Mouse (Mus musculus) inflammation-experienced regulatory T-cells, adult 6 months (primary cell): Measurements from ENCODE around the gene Fam219b. TPM values are rescaled to one million over a fixed set of nuclear protein-coding genes. Genes with fewer than 3 reads are reported as not detected.

Experiments used
- ATAC-seq: one replicate; pipeline ENCODE4 v1.8.0; 2017
- polyA plus RNA-seq, 3 experiments: library from polyadenylated mRNA; unstranded; fragments of 100-300 nt; shearing (Covaris generic); gene quantifications; one replicate each; pipeline ENCODE4 v1.2.1; 2017

The Fam219b gene
- polyA plus RNA-seq, 3 experiments from 2014 or later: 19.6 to 40.2 (median 32.7) TPM

DNA sequence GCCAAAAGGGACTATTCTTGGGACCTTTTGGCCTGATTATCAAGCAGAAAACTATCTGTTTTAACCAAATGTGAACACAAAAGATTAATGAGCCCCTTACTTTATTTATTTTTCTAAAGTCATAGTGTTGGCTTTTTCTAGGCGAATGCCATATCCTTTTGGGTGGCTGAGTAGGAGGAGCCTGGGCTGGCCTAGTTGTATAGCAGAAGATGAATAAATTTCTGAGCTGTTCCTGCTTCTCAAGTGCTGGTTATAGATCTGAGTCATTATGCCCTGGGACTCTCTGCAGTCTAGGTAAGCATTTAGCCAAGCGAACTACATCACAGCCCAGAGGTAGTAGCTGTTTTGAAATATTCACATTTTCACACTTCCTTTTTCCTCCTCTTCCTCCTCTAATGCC is 11.8 kb upstream of the Fam219b start:
- no peak for ATAC-seq

DNA sequence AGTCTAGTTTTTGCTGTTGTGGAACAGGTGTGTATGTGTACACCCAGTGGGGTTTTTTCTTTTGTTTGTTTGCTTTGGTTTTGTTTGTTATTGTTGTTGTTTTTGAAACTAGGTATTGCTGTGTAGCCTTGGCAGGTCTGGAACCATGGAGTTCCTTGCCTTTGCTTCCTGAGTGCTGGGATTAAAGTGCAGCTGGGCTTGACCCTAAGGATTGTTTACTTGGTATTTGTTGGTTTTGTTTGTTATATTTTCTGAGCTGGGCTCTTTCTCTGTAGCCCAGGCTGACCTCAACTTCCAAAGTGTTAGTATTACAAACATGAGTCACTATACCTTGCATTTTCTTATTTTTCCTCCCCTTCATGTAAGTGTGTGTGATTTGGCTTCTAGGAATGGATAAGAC is 10.9 kb upstream of the Fam219b start:
- no peak for ATAC-seq

DNA sequence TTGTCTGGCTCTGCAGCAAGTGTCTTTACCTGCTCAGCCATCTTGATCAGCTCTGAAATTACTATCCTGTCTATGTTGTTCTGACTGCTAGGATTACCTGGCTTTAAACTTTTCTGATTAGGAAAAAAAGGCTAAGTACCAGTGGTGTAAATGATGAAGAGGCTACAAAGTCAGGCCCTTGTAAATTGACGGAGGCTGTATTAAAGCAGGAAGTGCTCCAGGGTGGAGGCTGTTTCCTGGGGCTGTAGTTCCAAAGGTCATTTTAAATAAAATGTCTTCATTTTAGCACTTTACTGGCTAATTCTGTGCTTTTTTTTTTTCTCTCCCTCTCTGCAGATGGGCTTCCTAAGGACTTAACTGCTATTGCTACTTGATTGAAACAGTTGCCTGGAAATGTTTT is 5.4 kb upstream of the Fam219b start:
- no peak for ATAC-seq

DNA sequence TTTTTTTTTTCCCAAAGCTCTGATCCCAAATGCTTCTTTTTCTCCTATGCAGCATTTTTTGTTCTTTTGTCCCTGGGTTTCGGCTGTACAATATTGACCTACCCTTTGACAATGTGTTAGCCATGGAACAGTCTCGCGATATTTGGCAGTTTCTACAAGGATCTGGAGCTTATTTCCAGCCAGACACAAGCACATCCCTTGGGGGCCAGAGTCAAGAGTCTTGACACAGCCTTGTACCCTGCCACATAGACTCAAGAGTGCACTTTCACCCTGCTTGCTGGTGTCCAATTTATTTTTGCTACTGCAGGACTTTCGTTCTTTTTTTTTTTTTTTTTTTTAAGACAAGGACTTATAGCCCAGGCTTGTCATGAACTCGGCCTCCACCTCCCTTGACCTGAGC is 966 bp upstream of the Fam219b start:
- ATAC-seq: no peak

DNA sequence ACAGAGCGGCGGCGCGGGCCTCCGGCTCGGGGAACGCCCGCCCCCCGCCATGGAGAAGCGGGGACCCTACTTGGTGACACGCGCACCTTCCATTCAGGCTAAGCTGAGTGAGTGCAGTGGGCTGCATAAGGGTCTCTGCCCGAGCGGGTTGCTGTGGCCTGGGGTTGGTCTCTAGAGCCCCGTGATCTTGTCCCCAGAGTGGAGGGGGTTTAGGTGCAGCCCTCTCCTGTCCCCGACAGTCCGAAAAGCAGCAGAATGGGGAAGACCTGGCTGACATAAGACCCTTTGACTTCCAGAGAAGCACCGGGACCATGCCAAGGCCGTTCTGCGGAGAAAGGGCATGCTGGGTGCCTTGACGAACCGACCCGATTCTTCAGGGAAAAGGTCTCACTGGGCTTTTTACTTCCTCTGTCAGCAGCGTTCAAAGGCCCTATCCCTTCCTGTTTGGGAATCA is 427 bp downstream of the Fam219b start:
- no peak for ATAC-seq

DNA sequence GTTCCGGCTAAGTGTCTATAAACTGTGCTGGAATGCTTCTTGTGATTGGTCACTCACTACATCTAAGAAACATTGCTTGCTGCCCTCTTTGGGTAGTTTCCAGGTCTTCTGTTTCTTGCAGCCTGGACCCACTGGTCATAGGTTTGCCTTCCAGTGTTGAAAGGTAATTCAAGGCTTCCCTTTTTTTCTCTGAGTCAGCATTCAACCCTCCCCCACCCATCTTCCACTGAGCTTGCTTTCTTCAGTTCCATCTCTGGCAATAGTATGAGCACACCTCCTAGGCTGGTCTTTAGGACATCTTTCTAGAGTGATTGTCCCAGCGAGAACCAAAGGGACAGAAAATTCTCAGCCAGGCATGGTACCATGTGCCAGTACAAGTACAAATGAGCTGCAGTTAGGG is 2.2 kb downstream of the Fam219b start:
- ATAC-seq: no peak

DNA sequence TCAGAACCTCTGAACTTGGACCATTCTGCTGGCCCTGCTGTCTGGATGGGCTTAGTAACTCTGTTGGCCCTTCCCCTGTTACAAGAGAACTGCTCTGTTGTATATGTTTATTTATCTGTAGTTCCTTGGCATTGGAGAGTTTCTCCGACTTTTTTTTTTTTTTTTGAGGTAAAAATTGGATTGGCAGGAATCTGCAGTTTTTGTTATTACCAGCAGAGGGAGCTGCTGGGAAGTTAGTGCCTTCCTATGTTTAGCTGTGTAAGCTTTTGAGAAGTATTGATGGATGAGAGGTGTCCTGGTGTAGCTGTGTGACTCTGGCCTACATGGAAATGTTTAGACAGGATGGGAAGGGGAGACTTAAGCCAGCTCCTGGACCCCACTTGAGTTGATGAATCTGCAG is 4.0 kb downstream of the Fam219b start:
- no peak for ATAC-seq

DNA sequence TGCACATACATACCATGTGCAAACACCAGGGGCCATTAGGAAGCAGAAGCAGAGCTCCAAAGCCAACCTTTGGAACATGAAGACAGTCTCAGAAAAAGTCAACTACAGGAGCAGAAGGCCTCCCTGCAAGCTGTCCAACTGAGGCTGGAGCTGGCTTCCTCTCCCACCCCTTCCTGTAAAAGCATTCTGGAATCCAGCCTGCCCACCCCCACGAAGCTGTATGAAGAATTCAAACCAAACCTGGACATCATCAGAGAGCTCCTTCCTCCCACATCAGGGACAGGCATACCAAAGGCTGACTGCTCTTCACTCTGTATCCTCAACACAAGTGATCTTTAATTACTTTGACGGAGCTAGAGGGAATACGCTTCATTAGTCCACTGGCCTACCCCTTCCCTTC is 6.6 kb downstream of the Fam219b start:
- no peak for ATAC-seq

DNA sequence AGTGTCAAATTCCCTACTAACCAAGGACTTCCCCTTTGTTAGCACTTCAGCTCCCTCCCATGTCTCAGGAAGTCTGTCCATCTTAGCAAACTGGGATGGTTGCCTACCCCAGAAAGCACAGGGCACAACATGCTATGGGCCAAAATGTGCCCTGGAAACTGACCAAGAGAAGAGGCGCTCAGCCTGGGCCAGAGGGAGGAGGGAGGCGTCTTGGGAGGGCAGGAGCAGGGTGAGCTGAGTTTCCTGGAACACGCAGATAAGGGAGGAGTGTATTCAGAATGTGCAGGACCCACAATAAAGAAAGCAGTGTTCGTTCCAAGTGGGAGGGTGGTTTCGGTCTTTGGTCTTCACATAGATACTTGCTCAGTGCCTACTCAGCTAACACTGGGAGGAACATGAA is 10.0 kb downstream of the Fam219b start:
- no peak for ATAC-seq

DNA sequence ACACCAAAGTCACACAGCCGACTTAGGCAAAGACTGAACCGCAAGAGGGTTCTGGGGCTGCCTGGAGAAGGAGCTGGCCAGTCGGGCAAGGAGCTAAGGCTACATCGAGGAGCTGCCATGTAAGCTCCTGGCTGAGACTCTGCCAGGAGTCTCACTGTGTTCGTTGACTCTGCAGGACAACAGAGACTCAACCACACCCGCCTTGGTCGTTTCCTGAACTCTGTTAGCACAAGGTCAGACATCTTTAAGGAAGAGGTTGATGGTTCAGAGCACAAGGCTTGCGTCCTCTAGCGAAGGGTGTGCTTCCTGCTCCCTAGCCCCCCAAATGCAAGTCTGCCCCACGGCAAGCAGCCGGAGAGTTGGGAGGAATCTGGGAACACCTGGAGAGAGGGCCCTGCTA is 10.5 kb downstream of the Fam219b start:
- no peak for ATAC-seq

DNA sequence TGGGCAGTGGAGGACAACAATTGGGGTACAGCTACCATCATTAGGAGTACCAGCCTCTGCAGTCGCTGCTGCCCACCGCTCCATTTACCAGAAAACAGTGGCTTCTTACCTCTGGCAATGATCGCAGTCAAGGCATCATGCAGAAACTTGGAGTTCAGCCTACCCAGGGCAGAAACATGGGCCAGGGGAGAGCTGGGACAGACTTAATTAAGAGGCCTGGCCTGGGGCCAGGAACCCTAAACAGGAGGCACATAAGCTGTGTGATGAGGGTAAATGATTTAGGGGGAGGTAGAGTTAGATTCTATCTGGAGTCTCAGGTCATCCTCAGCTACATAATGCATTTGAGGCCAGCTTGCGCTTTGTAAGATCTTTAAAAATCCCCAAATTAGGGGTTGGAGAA is 11.9 kb downstream of the Fam219b start:
- no peak for ATAC-seq

DNA sequence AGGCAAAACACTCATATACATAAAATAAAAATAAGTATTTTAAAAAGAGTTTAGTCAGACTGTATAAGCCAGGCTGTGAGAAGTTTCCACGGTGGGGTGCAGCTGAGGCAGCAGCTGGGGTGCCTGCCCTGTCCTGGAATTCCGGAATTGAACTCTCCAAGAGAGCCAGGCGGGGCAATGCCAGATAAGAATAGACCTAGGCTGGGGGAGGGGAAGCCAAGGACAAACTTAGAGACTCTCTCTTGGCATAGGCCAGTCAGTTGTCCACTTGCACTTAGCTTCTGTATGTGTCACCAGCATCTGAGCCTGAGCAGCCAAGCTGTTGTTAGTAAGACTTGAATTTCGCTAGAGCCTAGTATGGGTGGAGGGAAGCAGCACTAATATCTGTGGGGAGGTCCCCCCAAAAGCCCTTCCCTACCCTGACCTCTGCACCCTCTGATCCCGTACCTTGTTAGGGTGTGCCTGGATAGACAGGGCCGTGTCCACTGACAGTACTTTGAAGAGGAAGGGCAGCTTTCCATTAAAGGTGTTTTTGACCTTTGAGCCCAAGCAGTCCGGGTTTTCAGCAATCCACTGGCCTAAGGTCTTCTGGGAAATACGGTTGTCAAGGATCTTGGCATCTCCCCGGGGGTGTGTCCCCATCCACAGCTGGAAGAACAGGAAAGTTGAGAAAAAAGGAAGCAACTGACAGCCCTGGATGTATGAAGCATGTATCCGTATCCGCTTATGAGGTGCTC is 13.0 kb downstream of the Fam219b start:
- no peak for ATAC-seq

DNA sequence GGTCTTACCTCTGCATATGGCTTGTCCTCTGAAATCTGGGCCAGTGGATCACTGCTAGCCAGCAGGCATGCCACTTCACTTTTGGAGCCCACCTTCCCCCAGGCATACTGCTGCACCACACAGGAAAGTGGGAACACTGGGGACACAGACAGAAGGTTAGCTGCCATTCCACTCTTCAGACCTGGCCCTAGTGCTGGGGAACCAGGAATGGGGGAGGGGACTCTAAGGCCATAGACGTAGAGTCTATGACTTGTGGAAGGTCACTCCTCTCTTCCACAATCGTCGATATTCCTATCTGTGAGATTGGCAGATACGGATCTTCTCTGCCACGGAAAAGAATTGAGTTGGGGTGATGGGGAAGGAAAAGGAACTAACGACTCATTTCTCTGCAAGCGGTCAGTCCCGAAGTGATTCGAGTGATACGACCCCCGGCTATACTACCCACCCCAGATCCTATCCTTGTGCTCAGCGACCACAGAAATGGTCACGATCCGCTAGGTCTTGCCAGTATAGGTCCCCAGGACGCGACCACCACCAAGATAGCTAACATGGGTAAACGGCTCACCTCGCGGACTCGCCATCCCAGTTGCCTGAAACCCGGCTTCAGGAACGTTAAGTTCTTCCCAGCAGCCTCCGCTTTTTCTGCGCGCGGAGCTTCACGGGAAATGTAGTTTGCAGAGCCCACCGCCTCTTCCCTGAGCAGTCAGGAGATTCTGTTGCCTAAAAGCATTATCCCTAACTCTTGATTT is 15.0 kb downstream of the Fam219b start, which contains the start of gene Mpi:
TSS of gene Mpi (minus strand) at position 625 of the 749 bp plus-strand sequence.
- no peak for ATAC-seq

DNA sequence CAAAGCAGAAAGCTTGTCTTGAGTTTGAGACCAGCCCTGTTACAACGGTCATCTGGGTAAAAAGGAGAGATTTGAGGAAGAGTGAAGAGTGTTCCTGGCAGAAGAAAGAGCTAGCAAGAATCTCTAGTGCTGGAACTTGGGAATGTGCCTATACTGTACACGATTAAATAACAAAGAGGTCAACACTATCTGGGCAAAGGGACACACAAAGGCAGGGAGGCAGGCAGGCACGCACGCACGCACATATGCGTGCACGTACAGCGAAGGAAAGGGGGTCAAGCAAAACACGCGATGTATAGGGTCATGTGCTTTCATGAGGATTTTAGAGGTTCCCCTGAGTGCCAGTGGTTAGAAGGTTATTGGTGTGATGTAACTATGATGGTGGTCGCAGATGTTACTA is 15.8 kb downstream of the Fam219b start:
- no peak for ATAC-seq

DNA sequence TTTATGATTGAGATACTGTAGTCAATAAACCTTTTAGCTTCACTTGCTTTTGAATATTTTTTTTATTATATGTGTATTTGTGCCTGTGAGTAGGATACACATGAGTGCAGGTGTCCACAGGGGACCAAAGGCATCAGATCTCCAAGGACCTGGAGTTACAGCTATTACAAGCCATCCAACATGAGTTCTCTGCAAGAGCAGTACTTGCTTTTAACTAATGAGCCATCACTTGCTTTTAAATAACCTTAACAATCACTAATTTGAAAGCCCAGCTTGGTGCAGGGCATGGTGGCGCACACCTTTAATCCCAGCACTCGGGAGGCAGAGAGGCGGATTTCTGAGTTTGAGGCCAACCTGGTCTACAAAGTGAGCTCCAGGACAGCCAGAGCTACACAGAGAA is 17.4 kb downstream of the Fam219b start:
- no peak for ATAC-seq

DNA sequence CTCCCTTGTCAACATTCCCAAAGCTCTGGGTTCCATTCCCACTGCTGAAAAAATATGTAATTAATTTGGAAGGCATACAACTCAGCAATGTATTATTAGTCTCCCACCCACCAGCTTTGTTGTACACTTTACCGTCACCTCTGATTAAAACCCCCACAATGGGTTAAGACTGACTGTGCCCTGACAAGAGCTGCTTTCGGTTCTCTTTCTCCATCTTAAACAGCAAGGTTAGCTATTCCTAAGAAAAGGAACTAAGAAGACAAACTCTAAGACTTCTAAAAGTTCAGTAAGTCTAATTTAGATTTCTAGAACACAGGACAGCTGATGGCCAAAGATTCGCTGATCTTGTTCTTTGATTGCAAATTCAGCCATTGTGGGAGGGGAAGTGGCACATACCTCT is 19.9 kb downstream of the Fam219b start:
- no peak for ATAC-seq

DNA sequence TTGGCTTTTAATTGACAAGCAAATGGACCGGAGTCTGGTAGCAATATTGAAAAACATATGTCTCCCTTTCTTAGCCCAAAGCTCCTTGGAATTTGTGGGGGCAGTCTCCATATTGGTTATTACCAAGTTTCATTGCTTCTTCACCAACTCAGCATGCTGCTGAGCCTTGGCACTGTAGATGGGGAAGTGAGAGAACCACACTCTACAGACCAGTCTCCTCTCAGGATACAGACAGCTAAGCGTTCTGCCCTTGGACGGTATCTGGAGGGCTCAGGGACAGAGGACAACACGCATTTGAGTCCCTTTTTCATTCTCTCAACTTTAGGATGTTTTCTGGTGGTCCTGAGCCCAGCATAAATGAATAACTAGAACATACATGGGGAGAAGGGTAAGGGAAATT is 21.3 kb downstream of the Fam219b start:
- ATAC-seq: no peak

DNA sequence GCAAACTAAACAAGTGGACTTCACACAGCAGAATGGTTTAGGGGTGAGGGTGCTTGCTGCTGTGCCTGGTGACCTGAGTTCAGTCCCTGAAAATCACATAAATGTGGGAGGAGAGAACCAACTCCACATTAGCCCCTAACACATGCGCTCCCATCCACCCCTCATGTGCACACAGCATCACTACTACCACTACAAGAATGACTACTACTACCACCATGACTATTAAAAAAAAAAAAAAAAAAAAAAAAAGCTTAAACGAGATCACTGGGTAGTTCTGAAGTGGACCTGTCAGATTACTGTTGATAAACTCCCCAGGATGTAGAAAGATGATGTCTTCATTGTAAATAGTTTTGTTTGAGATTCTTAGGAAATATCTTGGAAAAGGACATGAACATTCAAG is 22.2 kb downstream of the Fam219b start:
- no peak for ATAC-seq

DNA sequence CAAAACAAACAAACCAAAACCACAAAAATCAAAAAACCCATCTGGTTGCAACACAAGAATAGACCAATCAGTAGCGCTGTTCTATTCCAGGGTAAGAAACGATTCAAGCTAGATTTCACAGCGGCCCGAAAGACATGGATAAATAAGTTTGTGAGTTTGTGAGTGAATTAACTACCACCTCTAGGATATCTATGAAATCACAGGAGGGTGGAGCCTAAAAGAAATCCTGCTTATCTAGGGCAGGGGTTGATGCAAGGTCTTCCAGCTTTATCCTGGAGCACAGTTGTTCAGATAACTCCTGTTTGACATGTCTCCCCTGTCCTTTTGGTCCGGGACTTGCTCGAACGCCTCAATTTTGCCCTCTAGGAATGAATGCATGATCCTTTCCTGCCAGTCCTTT is 22.9 kb downstream of the Fam219b start:
- no peak for ATAC-seq

DNA sequence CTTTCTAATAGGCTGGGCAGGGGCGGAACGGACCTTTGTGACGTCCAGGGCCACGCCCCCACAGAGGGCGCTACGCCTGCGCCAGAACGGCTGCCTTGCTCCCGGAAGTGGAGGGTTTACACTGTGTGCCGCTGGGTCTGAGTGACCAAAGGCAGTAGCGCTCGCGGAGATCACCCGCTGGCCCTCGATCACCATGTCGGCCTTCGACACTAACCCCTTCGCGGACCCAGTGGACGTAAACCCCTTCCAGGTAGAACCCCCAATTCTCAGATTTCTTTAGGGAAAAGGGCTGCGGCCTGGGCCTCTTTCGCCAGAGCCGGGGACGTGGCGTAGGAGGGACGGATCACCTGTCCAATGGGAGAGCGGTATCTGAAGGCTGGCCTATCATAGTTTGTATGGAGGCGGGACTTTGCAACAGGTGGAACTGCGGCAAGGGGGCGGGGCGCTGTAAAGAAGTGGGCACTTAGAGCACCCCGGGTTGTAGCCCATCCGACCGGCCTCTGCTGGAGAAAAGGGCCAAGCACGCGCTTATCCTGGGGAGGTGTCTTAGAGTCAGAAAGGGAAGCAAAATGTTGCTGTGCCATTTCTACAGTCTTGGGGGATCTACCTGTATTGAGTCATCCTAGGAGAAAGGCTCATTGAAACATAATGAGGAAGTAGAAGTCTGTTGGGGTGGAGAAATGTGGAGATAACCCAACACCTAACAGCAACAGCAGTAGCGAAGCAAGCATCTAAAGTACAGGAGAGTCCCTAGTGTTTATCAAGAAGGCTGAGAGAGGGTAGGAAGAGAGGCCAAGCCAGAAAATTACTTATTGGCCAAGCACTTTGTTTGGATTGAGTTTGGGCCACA is 23.8 kb downstream of the Fam219b start, which contains the start of gene Scamp2:
TSS of gene Scamp2 (plus strand) at position 83 of the 850 bp plus-strand sequence.
- peak; percentile 95 for ATAC-seq

DNA sequence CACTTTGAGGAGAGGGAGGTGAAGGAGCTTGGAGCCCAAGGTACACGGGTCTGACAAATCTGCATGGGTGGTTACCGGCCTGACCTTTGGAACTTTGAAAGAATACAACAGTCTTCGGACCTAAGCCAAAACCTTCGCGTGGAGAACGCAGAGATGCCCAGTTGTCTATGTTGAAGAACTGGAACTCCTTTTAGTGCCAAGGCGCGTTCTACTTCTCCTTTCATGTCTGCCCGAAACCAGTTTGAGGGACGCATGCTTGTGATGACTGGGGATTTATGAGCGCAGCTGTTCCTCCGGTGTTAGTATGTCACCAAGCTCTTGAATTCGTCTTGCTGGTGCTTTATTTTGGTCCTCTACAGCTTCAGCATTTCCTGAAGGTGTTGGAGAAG is 24.4 kb downstream of the Fam219b start:
- ATAC-seq: no peak

DNA sequence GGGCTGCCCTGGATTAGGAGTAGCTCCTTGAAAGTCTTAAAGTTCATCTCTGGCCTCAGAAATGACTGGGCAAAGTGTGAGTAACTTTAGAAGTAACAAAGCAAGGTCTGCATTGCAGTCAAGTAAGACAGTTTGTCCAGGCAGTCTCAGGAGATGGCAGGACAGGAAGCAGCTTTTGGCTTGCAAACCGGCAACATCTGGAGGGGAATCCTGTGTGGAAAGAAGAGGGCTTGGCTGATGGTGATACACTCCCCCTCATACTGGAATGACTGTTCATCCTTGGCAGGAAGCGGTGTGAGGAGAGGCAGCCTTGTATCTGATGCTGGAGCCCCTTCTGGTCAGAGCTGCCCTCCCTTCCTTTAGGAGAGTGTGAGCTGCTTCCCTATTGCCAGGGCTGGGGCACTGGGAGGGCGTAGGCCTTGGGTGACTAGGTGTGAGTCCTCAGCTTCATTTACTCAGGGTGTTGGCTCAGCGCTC is 25.6 kb downstream of the Fam219b start:
- ATAC-seq: no peak

DNA sequence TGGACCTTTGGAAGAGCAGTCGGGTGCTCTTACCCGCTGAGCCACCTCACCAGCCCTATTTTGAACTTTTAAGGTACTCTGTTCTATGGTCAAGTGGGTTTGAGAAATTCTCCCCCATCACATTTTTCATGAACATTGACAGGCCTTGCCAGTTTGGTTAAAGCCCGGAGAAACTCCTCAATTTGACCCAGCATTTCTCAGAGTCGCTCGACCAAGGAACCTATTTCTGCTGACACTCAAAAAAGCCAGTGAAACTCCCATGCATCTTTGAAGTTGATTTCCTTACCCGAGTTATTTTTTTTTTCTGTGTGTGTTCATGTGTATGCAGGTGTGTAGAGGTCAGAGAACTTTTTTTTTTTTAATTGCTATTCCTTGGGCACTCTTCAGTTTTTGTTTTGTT is 27.3 kb downstream of the Fam219b start:
- no peak for ATAC-seq
